Mouse (Mus musculus) megakaryocyte progenitor cell, adult 5-6 weeks (primary cell): ENCODE measurements at regions not wholly inside any gene's neighbourhood (a gene's known extent, or its start where the extent isn't known, plus 50 kb on each side); places are given as distances from the start of the nearest gene placed in this dataset.

Source experiments
- ATAC-seq: replicated peaks from 2 replicates; pipeline ENCODE4 v1.8.0; 2016; ENCODE audit warnings: mild to moderate bottlenecking, moderate TSS enrichment, inconsistent platforms; ENCODE audit not compliant: poor library complexity

DNA sequence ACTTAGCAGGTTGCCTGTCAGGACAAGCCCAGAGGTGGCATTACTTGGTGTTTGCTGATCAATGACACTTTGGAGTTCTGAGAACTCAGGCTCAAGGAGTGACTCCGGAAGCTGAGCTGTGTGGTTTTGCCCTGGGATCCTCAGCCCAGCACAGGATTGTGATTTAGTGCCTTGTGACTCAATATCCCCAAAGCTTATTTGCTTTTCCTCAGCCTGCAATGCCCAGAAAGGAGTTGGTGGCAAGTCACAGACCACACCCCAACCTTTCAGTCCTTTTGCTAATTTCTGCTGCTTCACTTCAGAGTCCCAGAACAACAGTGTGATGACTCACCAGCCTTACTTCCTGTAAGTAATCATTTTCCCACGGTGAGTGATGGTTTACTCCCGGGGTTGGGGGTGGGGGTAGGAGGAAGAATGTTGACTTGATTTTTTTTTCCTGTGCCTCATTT lies 198.5 kb upstream of the Marcks start:
- ATAC-seq, result peak; percentile 66

DNA sequence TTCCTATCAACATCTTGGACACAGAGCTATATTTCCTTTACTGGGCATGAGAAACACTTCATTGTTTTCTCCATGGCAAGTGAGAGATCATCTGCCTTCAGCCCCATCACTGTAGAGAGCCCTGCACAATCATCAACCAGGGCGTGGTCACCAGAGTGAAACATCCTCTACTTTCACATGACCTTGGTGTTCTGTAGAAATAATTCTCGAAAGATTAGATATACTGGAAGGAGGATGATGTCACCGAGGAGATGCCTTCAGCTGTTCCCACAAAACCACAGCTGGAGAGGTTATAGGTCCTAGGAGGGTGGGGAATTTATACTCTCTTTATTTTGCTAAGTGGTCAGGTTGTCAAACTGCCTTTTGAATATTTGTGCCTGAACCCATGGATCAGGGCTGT lies 196.4 kb upstream of the Marcks start:
- ATAC-seq, result no peak

- no peak for ATAC-seq
These were observed 187.4 kb upstream of the Marcks start for GRCm38 (mm10) chr10:37326168-37326534.

- ATAC-seq, result no peak
These were observed 186.9 kb upstream of the Marcks start for GRCm38 (mm10) chr10:37325514-37326167.

GRCm38 (mm10) chr10:37323689-37324088 lies 185.0 kb upstream of the Marcks start:
- ATAC-seq, result no peak

DNA sequence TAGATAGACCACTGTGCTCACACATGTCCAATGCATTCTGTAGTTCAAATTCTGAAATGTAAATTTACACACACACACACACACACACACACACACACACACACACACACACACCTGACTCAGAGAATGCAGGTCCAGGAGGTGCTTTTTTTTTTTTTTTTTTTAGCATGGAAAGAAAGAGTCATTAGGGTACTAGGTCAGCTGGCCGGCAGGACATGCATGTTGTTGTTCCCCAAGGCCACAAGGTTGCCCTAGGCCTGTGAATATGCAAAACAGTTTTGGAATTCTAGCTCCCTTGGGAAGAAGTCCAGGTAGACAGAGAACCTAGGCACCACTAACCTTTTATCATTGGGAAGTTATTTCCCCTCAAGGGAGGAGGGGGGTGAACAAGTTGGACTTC lies 184.1 kb upstream of the Marcks start:
- no peak for ATAC-seq

DNA sequence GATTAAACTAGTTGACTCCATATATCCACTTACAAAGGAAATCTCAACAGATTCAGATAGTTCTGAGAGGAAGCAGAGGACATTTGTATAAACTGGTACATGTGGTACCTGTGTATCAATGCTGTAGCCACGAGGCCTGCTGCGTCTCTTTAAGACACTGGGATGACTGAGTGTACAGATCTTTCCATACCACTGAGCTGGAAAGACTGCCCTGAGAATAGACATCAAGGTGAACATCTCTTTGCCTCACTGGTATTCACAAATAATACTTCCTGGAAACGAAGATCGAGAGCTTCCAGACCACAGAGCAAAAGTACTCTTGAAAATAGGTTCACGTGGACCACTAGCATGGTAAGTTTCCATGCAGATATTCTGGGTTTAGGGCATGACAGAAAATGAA lies 183.6 kb upstream of the Marcks start:
- no peak for ATAC-seq

- ATAC-seq, result peak; percentile 97
These were observed 182.5 kb upstream of the Marcks start for GRCm38 (mm10) chr10:37321171-37321570.

- ATAC-seq, result no peak
These were observed 181.2 kb upstream of the Marcks start for GRCm38 (mm10) chr10:37319746-37320430.

- ATAC-seq, result no peak
These were observed 178.0 kb upstream of the Marcks start for GRCm38 (mm10) chr10:37316701-37317100.

- peak; percentile 63 for ATAC-seq
These were observed 177.1 kb upstream of the Marcks start for GRCm38 (mm10) chr10:37315804-37316203.

GRCm38 (mm10) chr10:37314746-37315430 lies 176.2 kb upstream of the Marcks start:
- peak; percentile 90 for ATAC-seq

DNA sequence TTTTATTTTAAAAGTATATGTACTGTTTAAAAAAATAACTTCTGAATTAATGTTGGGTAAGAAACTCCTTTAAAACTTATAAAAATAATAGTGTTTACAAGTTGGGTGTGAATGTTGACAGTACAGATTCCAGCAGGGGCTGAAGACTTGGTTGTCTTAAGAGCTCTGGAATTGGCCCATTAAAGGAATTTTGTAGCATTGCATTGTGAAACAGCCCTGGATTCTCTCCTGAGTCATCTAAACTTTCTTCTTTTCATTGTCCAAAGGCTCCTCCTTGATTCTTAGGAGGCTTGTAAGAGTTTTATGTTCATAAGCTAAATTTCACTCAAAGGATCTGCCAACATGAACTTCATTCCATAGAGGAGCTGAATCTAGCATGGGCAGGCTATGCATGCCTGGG lies 174.7 kb upstream of the Marcks start:
- ATAC-seq, result no peak

DNA sequence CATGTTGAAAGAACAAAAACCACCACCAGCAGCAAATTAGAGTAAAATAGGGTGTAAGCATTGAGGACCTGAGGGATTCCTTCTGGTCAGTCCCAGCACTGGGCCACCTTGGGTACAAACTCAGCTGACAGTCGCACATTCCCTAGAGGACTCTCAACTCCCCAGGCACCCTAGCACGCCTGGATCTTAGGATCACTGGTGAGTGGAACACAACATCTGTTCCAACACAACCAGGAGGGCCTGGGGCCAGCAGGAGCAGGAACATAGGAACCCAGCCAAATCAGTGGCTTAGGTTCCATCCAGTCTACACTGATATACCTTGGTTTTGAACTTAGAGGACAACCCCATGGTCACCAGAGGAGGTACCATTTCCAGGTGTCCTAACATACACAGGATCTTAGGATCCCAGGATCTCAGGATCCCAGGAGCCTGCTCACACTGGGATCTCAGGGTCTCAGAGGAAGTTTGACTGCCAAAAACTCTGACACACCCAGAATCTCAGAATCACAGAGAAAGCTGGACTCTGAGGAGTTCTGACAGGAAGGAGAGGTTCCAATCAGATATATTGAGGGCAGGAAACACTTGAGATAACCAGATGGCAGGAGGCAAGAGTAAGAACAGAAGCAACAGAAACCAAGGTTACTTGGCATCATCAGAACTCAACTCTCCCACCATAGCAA lies 171.7 kb upstream of the Marcks start:
- no peak for ATAC-seq

DNA sequence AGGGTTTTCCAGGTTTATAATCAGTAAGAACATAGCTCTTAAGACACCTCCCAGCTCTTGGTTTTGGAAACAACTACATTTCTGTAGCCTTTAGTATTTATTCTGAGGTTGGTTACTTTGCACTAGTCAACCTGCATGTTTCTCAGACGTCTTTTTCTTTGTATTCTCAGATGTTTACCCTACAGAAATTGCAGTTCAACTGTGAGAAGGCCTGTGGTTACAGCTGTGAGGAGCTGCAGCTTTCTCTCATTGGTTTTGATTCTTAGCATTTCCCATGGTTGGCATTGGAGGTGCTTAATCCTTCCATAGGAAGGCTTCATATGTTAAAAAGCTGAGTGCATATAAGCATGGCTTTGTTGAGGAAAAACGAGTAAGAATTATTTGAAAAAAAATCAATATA lies 165.9 kb upstream of the Marcks start:
- no peak for ATAC-seq

DNA sequence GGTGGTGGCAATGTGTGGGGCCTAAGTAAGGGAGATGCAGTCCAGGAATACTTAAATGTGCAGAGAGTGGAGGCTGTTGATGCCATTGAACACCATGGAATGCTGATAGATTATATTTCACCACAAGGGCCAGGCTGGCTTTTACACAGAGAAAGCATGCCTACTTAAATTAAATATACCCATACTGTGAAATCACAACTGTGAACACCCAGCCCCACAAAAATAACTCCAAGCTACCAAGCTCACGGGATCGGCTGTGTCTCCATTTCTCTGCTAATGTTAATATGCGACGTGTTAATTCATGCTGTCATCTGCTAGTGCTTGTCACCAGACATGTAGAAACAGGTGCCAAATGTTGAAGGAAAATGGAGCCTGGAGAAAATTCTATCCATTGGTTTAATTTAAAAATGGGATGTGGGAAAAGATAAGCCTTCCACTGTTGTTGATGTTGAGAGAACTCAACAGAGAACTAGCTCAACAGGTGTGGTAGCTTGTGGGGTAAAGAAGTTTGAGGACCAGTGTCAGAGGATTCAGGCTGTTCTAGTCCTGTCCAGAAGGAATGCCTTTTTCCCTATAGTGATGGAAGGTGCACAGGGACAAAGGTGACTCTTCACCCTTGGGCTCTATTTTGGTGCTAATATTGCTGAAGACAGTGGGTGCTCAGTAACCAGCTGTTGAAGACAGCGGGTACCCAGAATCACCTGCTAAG lies 161.6 kb upstream of the Marcks start:
- ATAC-seq, result no peak

- ATAC-seq, result no peak
These were observed 160.1 kb upstream of the Marcks start for GRCm38 (mm10) chr10:37298689-37299421.

DNA sequence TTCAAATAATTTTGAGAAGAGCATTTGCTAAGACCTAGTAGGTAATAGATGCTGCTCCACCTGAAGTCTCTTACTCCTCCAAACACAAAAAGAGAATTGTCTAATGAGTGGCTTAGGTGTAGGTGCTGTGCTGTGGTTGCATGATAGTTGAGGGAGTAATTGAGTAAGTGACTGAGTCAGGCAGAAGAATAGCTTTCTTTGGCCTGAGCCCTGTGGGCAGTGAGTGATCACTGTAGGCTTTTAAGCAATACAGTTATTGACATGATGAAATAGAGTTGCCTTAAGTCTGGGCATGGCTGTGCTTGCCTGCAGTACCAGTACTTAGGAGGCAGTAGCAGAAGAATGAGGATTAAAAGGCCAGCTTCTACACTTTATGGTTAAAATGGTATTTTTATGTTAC lies 155.5 kb upstream of the Marcks start:
- ATAC-seq, result no peak

DNA sequence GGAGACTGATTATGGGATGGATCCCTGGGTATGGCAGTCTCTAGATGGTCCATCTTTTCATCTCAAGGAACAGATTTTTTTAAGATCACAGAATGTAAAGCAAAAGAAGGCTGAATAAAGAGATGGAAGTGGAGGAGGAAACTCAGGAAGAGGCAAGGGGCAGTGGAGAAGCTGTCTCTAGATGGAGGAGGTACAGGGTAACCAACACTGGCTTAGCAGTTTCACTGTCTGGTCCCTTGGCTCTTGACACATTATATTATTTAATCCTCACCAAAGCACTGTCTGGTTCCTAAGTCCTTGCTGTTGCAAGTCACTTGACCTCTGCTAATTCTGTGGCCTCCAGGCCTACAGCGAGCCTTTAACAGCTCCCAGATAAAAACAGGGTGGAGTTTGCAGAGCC lies 154.6 kb upstream of the Marcks start:
- ATAC-seq, result no peak
